In genomic region chr1:193306832-193307231, GRCm38 (mm10) we compare ENCODE assay signal across 26 mouse cellular contexts. TPM values are rescaled to one million over a fixed set of nuclear protein-coding genes. Genes with fewer than 3 reads are reported as not detected.
A peak's percentile ranks its signal among the peaks of the same experiment; 100 is the strongest.
DNase-seq lines count a peak whose midpoint lies in the region; ATAC-seq and TF ChIP-seq lines count a peak whose summit lies in the region.
"Had no signal": no experiment of that assay in that cellular context is flagged by ENCODE, and none has a peak within 500 bp of the region (broad histone marks: within the 10 kb centered on the region; RNA-seq: fewer than 3 reads in every experiment).

No protein-coding gene starts in this region.

- peak; percentile 41; the same call in 1 of the 2 replicates for TF ChIP-seq EP300 in liver, postnatal 0 days (IDR thresholded peaks at IDR 0.05; ENCODE audit: low read depth)
- TF ChIP-seq EP300 in stomach, postnatal 0 days (optimal IDR thresholded peaks at IDR 0.05), result no peak

- no peak for TF ChIP-seq CTCF in liver, postnatal 0 days (IDR thresholded peaks at IDR 0.05; ENCODE audit: low read depth)
- TF ChIP-seq CTCF in stomach, postnatal 0 days (IDR thresholded peaks at IDR 0.05; ENCODE audit: low read depth), result no peak

- H3K4me2 ChIP-seq in liver, postnatal 0 days (ENCODE audit: low read depth, low read length), result no peak overlapping the region
- no peak overlapping the region for H3K4me2 ChIP-seq in liver, embryonic 11.5 days
- H3K4me2 ChIP-seq in stomach, postnatal 0 days (replicated peaks; ENCODE audit: low read depth), result no peak overlapping the region
- H3K4me2 ChIP-seq: embryonic facial prominence, embryonic 12.5 days; forebrain, embryonic 13.5 days; forebrain, embryonic 15.5 days had no signal

- DNase-seq in cerebellum, adult 11-12 months, result peak; percentile 5
- no peak for DNase-seq in cerebellum, postnatal 36 days
- peak; percentile 13 for DNase-seq in cerebellum, adult 9-10 months
- DNase-seq in cerebellum, postnatal 4 days (ENCODE audit: low spot score in 2 of 2), result no peak
- no peak for DNase-seq in liver, postnatal 0 days
- no peak for DNase-seq in liver, embryonic 11.5 days (ENCODE audit: low spot score)
- DNase-seq in stomach, postnatal 0 days (ENCODE audit: low spot score), result no peak
- DNase-seq: adrenal gland, adult 8-10 months; adrenal gland, postnatal 14 days; adrenal gland, postnatal 36 days; B cell, adult 2 months; cerebellum, adult 11 months; cerebellum, adult 8-10 months; cerebellum, postnatal 10 days; cerebellum, postnatal 25 days; forebrain, postnatal 0 days had no signal

- H3K9ac ChIP-seq in liver, postnatal 0 days (replicated peaks), result no peak overlapping the region
- no peak overlapping the region for H3K9ac ChIP-seq in liver, embryonic 11.5 days (ENCODE audit: low read depth, low read length)
- no peak overlapping the region for H3K9ac ChIP-seq in stomach, postnatal 0 days (ENCODE audit: low read length)
- H3K9ac ChIP-seq: embryonic facial prominence, embryonic 12.5 days; forebrain, embryonic 13.5 days; forebrain, embryonic 15.5 days; forebrain, postnatal 0 days had no signal

- peak; percentile 74 for ATAC-seq in liver, postnatal 0 days
- no peak for ATAC-seq in liver, embryonic 11.5 days (replicated peaks; ENCODE audit: low FRiP score)
- peak; percentile 50; the same call in 1 of the 2 replicates for ATAC-seq in stomach, postnatal 0 days (ENCODE audit: low FRiP score, low TSS enrichment)
- ATAC-seq: activated CD4-positive, CD25-positive, alpha-beta regulatory T cell, adult 4 months; CD4-positive, CD25-positive, alpha-beta regulatory T cell, adult 4 months; forebrain, embryonic 13.5 days; forebrain, embryonic 15.5 days; forebrain, postnatal 0 days; Patski had no signal

- H3K9me3 ChIP-seq in liver, postnatal 0 days (ENCODE audit: low read length), result no peaks in the 10 kb centered on the region
- no peaks in the 10 kb centered on the region for H3K9me3 ChIP-seq in liver, embryonic 11.5 days (ENCODE audit: control insufficient read depth, low read length)
- no peaks in the 10 kb centered on the region for H3K9me3 ChIP-seq in stomach, postnatal 0 days (ENCODE audit: control insufficient read depth, low read length)
- H3K9me3 ChIP-seq: embryonic facial prominence, embryonic 10.5 days; embryonic facial prominence, embryonic 12.5 days; forebrain, embryonic 13.5 days; forebrain, embryonic 15.5 days; G1E had no signal

- no peaks in the 10 kb centered on the region for H3K27me3 ChIP-seq in liver, postnatal 0 days (ENCODE audit: insufficient read depth, low read length)
- no peaks in the 10 kb centered on the region for H3K27me3 ChIP-seq in liver, embryonic 11.5 days (replicated peaks; ENCODE audit: control insufficient read depth, insufficient read depth, low read length)
- H3K27me3 ChIP-seq in stomach, postnatal 0 days (ENCODE audit: control insufficient read depth, insufficient read depth, low read length), result no peaks in the 10 kb centered on the region
- H3K27me3 ChIP-seq: CH12.LX; embryonic facial prominence, embryonic 12.5 days; forebrain, embryonic 13.5 days; forebrain, embryonic 15.5 days; Patski had no signal

- no peaks in the 10 kb centered on the region for H3K36me3 ChIP-seq in liver, postnatal 0 days (replicated peaks; ENCODE audit: insufficient read depth, low read length)
- H3K36me3 ChIP-seq in liver, embryonic 11.5 days (ENCODE audit: control insufficient read depth, insufficient read depth, low read length), result no peaks in the 10 kb centered on the region
- H3K36me3 ChIP-seq in stomach, postnatal 0 days (ENCODE audit: control insufficient read depth, insufficient read depth, low read length), result no peaks in the 10 kb centered on the region
- H3K36me3 ChIP-seq: embryonic facial prominence, embryonic 10.5 days; embryonic facial prominence, embryonic 12.5 days; forebrain, embryonic 15.5 days; G1E had no signal

- H3K27ac ChIP-seq in liver, postnatal 0 days (ENCODE audit: low read depth), result peak overlapping the region; percentile 29; the same call in 1 of the 2 replicates
- H3K27ac ChIP-seq in liver, embryonic 11.5 days (ENCODE audit: low read depth, low read length), result no peak overlapping the region
- no peak overlapping the region for H3K27ac ChIP-seq in stomach, postnatal 0 days (replicated peaks)
- H3K27ac ChIP-seq: embryonic facial prominence, embryonic 10.5 days; embryonic facial prominence, embryonic 12.5 days had no signal

- peaks cover 15% of the 10 kb centered on the region for H3K4me1 ChIP-seq in liver, postnatal 0 days (ENCODE audit: insufficient read depth)
- H3K4me1 ChIP-seq in liver, embryonic 11.5 days (replicated peaks; ENCODE audit: control insufficient read depth, insufficient read depth, low read length), result no peaks in the 10 kb centered on the region
- H3K4me1 ChIP-seq in stomach, postnatal 0 days (replicated peaks; ENCODE audit: control insufficient read depth, insufficient read depth), result no peaks in the 10 kb centered on the region
- H3K4me1 ChIP-seq: embryonic facial prominence, embryonic 12.5 days had no signal

- no peak overlapping the region for H3K4me3 ChIP-seq in liver, postnatal 0 days (ENCODE audit: low read depth, low read length)
- no peak overlapping the region for H3K4me3 ChIP-seq in liver, embryonic 11.5 days (ENCODE audit: low read depth, low read length)
- no peak overlapping the region for H3K4me3 ChIP-seq in stomach, postnatal 0 days (ENCODE audit: low read depth, low read length)
- H3K4me3 ChIP-seq: embryonic facial prominence, embryonic 10.5 days; embryonic facial prominence, embryonic 12.5 days; forebrain, embryonic 13.5 days; forebrain, embryonic 15.5 days had no signal

- WGBS in liver, postnatal 0 days (ENCODE audit: insufficient replicate concordance), result 62% methylated on average over 2 of the region's 2 CpGs
- WGBS in liver, embryonic 11.5 days, result 82% methylated on average over 2 of the region's 2 CpGs
- WGBS in stomach, postnatal 0 days, result 66% methylated on average over 2 of the region's 2 CpGs

RNA-seq across cellular contexts. Expression of gene G0s2, which starts 33.8 kb away (rescaled TPM):
- polyA plus RNA-seq in liver, postnatal 0 days (2015; fragmentation: Nextera tagmentation; extraction: Ambion mirVana), result 269 and 386 TPM in 2 replicates
- 33.2 and 33.3 TPM in 2 replicates for polyA plus RNA-seq in liver, embryonic 11.5 days (2014; fragmentation: Nextera tagmentation; extraction: Ambion mirVana)
- polyA plus RNA-seq in stomach, postnatal 0 days (2015; fragmentation: Nextera tagmentation; extraction: Ambion mirVana), result 20.8 and 27.4 TPM in 2 replicates
- polyA plus RNA-seq: G1E, Patski had no signal

RNA-seq across cellular contexts. Expression of gene Hsd11b1, which starts 43.0 kb away (rescaled TPM):
- 252 and 257 TPM in 2 replicates for polyA plus RNA-seq in liver, postnatal 0 days (2015; fragmentation: Nextera tagmentation; extraction: Ambion mirVana)
- polyA plus RNA-seq in liver, embryonic 11.5 days (2014; fragmentation: Nextera tagmentation; extraction: Ambion mirVana), result 1.1 and 1.8 TPM in 2 replicates
- 2.8 and 3.0 TPM in 2 replicates for polyA plus RNA-seq in stomach, postnatal 0 days (2015; fragmentation: Nextera tagmentation; extraction: Ambion mirVana)
- polyA plus RNA-seq: forebrain, embryonic 11.5 days; G1E had no signal

Comparison
In these comparisons a context has a peak if more than half of its experiments do, and no peak if none do; other contexts are left out.
1. DNase-seq: peak in cerebellum, adult 11-12 months (single experiment) and cerebellum, adult 9-10 months (single experiment); none in cerebellum, postnatal 36 days (0 of 2), cerebellum, postnatal 4 days (0 of 2), liver, postnatal 0 days (single experiment), liver, embryonic 11.5 days (single experiment) and stomach, postnatal 0 days (single experiment).
2. RNA of gene Hsd11b1, which starts 43.0 kb away (polyA plus RNA-seq): 252 to 257 TPM in liver, postnatal 0 days; 2.8 to 3.0 TPM in stomach, postnatal 0 days and 1.1 to 1.8 TPM in liver, embryonic 11.5 days; every median in the first group is over 10 times any median in the second.